Mouse (Mus musculus) common myeloid progenitor, adult 5-6 weeks (primary cell): ENCODE data around the gene Bax. TPM values are rescaled to one million over a fixed set of nuclear protein-coding genes. Genes with fewer than 3 reads are reported as not detected.
A peak's percentile ranks its signal among the peaks of the same experiment; 100 is the strongest.

ENCODE experiments used
- ATAC-seq: replicated peaks from 2 replicates; pipeline ENCODE4 v1.8.0; 2016; ENCODE audit warnings: low read depth, mild to moderate bottlenecking, moderate TSS enrichment, inconsistent platforms; ENCODE audit not compliant: poor library complexity, severe bottlenecking
- total RNA-seq: library from RNA; stranded (forward); fragments of 200-1000, 187-1606 nt; gene quantifications from 2 replicates; pipeline ENCODE4 v1.2.3, GENCODE M21; 2017

Bax gene
- total RNA-seq, 1 experiment from 2014 or later: 34.0 TPM

DNA sequence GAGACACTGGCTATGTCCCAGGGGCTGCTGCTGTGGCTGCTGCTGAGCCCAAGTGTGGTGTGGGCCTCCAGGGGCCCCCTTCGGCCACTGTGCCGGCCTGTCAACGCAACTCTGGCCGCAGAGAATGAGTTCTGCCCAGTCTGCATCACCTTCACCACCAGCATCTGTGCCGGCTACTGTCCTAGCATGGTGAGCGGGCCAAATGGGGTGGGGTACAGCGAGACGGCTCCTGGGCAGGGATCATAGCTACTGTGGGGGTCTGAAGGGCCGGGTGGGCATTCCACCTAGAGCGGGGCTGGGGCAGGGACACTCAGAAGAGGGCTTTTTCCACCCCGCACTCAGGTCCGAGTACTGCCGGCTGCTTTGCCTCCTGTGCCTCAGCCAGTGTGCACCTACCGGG lies 45.5 kb downstream of the Bax start:
- no peak for ATAC-seq

GRCm38 (mm10) chr7:45420615-45420919 lies 46.1 kb downstream of the Bax start, which contains the start of gene Lhb:
Gene Lhb, plus strand, starts transcription at chr7:45420820.
- no peak for ATAC-seq

GRCm38 (mm10) chr7:45419859-45420614 lies 46.7 kb downstream of the Bax start:
- ATAC-seq: no peak

GRCm38 (mm10) chr7:45417962-45418492 lies 48.7 kb downstream of the Bax start:
- no peak for ATAC-seq

- peak; percentile 43 for ATAC-seq
These were observed 51.1 kb downstream of the Bax start for GRCm38 (mm10) chr7:45415636-45416035.

GRCm38 (mm10) chr7:45414740-45415224 lies 51.9 kb downstream of the Bax start:
- ATAC-seq: no peak

DNA sequence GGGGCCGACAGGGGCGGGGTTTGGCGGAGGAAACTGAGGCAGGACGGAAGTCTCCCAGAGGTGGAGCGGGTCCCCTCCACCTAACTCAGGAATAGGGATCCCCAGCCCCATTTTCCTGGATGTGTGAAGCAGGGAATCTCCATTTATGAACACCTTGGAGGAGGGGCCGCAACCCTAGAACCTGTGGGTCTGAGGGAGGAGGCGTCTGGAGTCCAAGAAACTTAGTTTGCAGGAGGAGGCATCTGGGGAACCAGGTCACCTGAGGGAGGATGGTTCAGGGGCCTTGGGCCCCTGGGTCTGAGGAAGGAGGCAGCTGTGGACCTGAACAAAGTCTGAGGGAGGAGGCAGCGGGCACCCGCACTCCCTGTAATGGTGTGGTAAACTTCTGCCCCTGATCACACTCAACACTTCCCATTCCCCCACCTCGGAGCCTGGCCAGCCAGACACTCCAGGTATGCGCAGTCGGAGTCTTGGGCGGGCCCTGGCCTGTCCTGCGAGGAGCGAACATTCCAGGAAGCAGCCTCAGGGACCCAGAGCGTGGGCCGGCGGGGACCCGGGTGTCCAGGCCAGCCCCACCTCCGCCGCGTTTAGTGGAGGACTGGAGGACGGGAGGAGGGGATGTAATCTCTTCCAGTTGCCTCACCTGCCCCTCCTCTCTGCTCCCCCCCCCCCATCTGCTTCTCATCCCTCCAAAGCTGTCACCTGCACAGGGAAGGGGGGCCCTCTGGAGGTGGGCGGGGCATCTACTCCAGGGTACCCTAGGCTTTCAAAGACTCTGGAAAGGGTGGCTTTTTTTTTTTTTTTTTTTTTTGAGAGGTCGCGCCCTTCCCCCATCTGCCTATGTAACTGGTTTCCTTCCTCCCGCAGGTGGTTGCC lies 52.6 kb downstream of the Bax start:
- 0 out of 2 replicates have a peak, but pooled peaks have one; percentile 12 for ATAC-seq

DNA sequence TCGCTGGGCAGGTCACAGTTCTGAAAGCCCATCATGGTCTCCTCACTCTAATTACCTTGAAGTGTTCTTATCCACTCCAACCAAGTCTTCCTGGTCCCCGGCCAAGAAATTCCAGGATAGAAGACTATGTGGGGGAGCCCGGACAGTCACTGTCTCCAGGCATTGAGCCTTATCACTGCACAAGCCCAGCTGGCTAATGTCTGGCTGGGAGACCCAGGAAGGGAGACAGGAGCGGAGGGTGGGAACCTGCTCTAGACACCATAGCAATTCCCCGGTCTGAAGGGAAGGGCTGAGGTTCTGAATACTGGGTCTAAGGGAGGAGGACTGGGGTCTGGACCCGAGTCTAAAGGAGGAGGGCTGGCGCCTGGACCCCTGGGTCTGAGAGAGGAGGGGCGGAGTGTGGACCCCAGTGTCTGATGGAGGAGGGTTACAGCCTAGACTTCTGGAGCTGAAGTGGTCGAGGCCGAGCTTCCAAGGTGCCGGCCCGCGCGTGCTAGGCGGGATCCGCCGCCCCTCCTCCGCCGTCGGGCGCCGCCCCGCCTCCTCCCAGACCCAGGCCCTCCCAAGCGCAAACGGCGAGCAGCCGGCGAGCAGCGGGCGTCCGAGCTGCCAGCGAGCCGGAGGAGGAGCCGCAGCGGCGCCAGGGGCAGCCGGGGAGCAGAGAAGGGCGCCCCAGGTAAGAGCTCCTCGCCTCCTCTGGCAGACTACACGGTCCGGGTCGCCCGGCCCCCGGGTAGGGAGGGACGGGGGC lies 53.4 kb downstream of the Bax start, which contains the start of gene Ntf5:
TSS of gene Ntf5 (plus strand) at position 583 of the 751 bp plus-strand sequence.
- ATAC-seq: no peak

GRCm38 (mm10) chr7:45412421-45412820 lies 54.3 kb downstream of the Bax start:
- no peak for ATAC-seq

Other genes starting within 250 kb of the Bax start
- gene Cd37, start 227.8 kb downstream of the Bax start, total RNA-seq: 28.9 and 41.4 TPM in 2 replicates
- gene Slc6a16, start 225.8 kb downstream of the Bax start, total RNA-seq: not detected in 2 replicates
- gene Slc6a21, start 189.4 kb downstream of the Bax start, total RNA-seq: not detected in 2 replicates
- 3.1 and 3.4 TPM in 2 replicates for gene Trpm4, start 133.1 kb downstream of the Bax start, total RNA-seq
- 0.41 TPM in 1 of 2 replicates, not detected in the other for gene Hrc, start 131.6 kb downstream of the Bax start, total RNA-seq
- not detected in 2 replicates for gene Ppfia3, start 99.9 kb downstream of the Bax start, total RNA-seq
- gene Lin7b, start 96.3 kb downstream of the Bax start, total RNA-seq: 1.9 TPM in 1 of 2 replicates, not detected in the other
- gene Snrnp70, start 71.2 kb downstream of the Bax start, total RNA-seq: 451 and 564 TPM in 2 replicates
- gene Kcna7, start 61.2 kb downstream of the Bax start, total RNA-seq: not detected in 2 replicates
- not detected in 2 replicates for gene Ntf5, start 53.2 kb downstream of the Bax start, total RNA-seq
- gene Lhb, start 46.1 kb downstream of the Bax start, total RNA-seq: not detected in 2 replicates
- 6.2 and 7.5 TPM in 2 replicates for gene Gys1, start 32.1 kb downstream of the Bax start, total RNA-seq
- 149 and 177 TPM in 2 replicates for gene Ruvbl2, start 28.8 kb downstream of the Bax start, total RNA-seq
- gene Ftl1, start 7.0 kb downstream of the Bax start, total RNA-seq: 650 and 699 TPM in 2 replicates
- not detected in 2 replicates for gene Tulp2, start 15.0 kb upstream of the Bax start, total RNA-seq
- not detected in 2 replicates for gene Gm45808, start 19.9 kb upstream of the Bax start, total RNA-seq
- 11.8 and 13.4 TPM in 2 replicates for gene Dhdh, start 21.9 kb upstream of the Bax start, total RNA-seq
- gene Nucb1, start 43.5 kb upstream of the Bax start, total RNA-seq: 296 and 342 TPM in 2 replicates
- 122 and 193 TPM in 2 replicates for gene Ppp1r15a, start 59.4 kb upstream of the Bax start, total RNA-seq
- gene Plekha4, start 59.4 kb upstream of the Bax start, total RNA-seq: not detected in 2 replicates
- not detected in 2 replicates for gene Hsd17b14, start 88.0 kb upstream of the Bax start, total RNA-seq
- gene Bcat2, start 103.3 kb upstream of the Bax start, total RNA-seq: 26.6 and 39.0 TPM in 2 replicates
- gene Fgf21, start 148.6 kb upstream of the Bax start, total RNA-seq: not detected in 2 replicates
- gene Fut1, start 150.4 kb upstream of the Bax start, total RNA-seq: not detected in 2 replicates
- gene Izumo1, start 154.9 kb upstream of the Bax start, total RNA-seq: 1.0 TPM in 1 of 2 replicates, not detected in the other
- gene Rasip1, start 160.6 kb upstream of the Bax start, total RNA-seq: not detected in 2 replicates
- gene Mamstr, start 173.1 kb upstream of the Bax start, total RNA-seq: under 0.01 TPM in 1 of 2 replicates, not detected in the other
- not detected in 2 replicates for gene Fut2, start 199.5 kb upstream of the Bax start, total RNA-seq
- not detected in 2 replicates for gene Ntn5, start 217.1 kb upstream of the Bax start, total RNA-seq
- gene Sec1, start 227.5 kb upstream of the Bax start, total RNA-seq: not detected in 2 replicates
- not detected in 2 replicates for gene Car11, start 232.9 kb upstream of the Bax start, total RNA-seq
- 7.7 and 12.1 TPM in 2 replicates for gene Dbp, start 238.2 kb upstream of the Bax start, total RNA-seq
- 1,786 and 1,933 TPM in 2 replicates for gene Rpl18, start 248.6 kb upstream of the Bax start, total RNA-seq